Mouse (Mus musculus): Measurements from ENCODE around the gene Fbxo46.

Gene Fbxo46

DNA sequence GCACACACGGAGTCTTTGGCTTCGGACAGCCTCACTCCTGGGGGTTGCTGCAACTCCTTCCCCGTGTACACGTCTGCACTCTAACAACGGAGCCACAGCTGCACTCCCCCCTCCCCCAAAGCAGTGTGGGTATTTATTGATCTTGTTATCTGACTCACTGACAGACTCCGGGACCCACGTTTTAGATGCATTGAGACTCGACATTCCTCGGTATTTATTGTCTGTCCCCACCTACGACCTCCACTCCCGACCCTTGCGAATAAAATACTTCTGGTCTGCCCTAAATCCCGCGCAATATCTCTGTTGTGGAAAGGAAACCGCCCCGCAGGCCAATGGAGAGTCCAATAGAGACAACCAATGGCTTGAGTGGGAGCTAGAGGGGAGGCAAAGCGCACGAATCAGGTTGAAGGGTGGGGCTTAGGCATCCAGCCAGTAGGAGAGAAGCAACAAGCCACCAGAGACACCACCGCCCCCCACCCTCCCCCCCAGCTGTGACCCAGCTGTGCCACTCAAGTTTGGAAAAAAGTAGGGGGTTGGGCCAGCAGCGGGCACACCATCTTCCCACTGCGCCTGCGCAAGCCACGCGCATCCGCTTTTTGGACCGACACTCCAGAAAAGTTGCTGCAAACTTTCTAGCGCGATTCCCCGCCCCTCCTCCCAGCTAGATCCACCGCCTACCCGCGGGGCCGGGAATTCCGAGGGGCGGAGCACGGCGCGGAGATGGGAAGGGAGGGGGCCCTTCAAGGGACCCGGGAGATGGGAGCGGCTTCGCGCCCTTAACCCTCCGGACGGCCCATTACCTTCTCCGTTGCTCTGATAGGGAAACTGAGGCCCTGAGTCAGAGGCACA lies 25.9 kb upstream of the Fbxo46 start:
- peak; percentile 97 to 98 for DNase-seq

DNA sequence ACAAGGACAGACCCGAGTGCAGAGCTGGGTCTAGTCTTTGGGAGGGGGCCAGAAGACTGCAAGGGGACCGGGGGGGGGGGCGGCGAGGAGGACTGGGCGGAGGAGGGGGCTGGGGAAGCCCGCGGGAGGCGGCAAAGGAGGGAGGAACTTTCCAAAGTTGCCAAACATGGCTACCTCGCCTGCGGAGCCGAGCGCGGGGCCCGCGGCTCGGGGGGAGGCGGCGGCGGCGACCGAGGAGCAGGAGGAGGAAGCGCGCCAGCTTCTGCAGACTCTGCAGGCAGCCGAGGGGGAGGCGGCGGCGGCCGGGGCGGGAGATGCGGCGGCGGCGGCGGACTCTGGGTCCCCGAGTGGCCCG lies 25.2 kb upstream of the Fbxo46 start, which contains the start of gene Six5:
Gene Six5, plus strand, starts transcription at position 124 of the 355 bp plus-strand sequence.
- DNase-seq: peak; percentile 47 to 51

DNA sequence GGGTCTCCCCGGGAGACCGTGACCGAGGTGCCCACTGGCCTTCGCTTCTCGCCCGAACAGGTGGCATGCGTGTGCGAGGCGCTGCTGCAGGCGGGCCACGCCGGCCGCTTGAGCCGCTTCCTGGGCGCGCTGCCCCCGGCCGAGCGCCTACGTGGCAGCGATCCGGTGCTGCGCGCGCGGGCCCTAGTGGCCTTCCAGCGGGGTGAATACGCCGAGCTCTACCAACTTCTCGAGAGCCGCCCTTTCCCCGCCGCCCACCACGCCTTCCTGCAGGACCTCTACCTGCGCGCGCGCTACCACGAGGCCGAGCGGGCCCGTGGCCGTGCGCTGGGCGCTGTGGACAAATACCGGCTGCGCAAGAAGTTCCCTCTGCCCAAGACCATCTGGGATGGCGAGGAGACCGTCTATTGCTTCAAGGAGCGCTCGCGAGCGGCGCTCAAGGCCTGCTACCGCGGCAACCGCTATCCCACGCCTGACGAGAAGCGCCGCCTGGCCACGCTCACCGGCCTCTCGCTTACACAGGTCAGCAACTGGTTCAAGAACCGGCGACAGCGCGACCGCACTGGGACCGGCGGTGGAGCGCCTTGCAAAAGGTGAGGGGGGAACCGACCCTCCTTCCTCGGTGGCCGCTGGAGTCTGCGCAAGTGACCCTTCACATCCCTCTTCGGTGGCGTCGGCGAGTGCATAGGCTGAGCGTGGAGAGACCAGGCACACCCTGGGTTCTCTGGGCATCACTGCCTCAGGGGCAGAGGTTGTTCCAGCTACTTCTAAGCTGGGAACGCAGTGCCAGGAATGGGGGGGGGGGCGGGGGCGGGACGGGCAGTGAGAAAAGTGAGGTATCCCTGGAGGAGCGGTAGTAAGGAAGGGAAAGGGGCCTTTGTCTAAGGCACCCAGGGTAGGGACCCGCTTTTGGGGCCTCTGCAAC lies 24.6 kb upstream of the Fbxo46 start:
- peak in 1 of 2 experiments; percentile 58 for DNase-seq

DNA sequence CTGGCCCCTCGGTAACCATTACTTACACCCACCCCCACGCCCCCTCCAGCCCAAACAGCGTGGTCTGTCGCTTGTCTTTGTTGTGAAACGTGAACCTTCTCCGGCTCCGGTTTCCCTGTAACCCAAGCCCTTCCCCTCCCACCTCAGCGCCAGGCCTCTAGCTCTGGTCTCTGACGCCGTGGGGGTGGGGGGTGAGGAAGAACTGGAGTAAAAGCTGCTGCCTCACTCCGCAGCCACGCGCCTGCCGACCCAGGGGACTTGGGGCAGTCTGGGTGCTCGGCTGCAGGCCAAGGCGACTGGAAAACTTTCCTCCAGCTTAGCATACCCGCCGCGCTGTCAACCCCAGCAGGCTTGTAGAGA lies 23.9 kb upstream of the Fbxo46 start:
- peak; percentile 65 to 75 for DNase-seq

DNA sequence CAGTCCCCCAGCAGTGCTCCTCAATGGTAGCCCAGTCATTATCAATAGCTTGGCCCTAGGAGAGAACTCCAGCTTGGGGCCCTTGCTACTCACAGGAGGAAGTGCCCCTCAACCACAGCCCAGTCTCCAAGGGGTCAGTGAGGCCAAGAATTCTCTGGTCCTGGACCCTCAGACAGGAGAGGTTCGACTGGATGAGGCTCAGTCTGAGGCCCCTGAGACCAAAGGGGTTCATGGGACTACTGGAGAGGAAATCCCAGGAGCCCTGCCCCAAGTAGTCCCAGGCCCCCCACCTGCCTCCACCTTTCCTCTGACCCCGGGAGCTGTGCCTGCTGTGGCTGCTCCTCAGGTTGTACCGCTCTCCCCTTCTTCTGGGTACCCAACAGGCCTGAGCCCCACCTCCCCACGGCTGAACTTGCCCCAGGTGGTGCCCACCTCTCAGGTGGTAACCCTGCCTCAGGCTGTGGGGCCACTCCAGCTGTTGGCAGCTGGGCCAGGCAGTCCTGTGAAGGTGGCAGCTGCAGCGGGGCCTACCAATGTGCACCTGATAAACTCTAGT lies 23.2 kb upstream of the Fbxo46 start:
- DNase-seq: no peak

DNA sequence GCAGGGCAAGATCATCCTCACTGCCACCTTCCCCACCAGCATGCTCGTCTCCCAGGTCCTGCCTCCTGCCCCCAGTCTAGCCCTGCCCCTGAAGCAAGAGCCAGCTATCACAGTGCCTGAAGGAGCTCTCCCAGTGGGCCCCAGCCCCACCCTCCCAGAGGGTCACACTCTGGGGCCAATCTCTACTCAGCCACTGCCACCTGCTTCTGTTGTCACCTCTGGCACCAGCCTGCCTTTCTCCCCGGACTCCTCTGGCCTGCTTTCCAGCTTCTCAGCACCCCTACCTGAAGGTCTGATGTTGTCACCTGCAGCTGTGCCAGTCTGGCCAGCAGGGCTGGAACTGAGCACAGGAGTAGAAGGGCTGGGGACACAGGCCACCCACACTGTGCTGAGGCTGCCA lies 22.4 kb upstream of the Fbxo46 start:
- no peak for DNase-seq

DNA sequence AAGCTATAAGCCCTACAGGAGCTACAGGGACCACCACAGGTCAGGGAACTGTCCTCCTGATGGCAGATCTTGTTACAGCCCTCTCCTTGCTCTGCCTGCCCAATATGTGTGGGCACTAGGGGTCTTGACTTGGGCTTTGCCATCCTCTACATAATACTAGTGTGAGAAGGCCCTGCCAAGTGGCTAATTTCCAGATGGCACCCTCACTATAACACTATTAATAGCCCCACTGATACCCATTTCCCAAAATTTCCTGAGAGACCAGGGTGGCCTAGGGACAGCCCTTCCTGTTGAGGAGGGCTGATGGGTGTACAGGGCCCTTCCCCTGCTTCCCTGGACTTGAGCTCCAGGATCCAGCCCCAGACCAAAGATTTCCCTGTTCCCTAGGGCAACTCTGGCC lies 21.8 kb upstream of the Fbxo46 start:
- no peak for DNase-seq

DNA sequence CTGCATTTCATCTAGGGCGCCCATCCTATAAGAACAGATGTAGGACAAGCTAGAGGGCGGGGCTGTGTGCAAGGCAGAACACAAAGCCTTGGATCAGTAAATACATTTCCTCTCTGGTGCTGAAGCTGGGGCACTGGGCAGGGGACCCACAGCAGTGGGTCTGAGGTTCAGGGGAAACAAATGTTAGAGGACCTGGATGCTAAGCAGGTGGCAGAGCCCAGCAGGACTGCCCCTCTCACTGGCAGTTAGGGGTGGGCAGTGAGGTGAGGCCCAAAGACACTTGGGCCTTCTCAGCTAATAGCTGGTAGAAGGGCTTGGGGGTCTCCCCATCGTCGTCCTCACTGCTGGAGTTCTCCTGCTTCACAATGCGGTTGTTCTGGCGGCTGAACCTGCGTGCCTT lies 20.8 kb upstream of the Fbxo46 start:
- no peak for DNase-seq

DNA sequence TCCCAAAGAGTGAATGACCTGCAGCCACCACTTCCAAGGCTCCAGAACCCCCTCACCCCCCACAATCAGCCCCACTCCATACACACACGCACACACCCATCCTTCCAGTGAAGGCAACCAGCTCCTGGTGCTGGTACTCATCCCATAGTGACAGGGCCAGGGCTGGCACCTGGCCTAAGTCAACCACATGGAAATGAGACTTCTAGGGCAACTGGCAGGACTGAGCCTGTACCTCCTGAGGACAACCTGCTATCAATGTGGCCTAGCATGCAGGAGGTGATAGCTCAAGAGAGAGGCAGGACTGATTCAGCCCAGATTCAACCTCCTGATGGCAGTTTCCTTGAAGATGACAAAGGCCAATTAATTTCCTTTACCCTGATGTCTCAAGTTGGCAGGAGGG lies 19.4 kb upstream of the Fbxo46 start:
- DNase-seq: no peak

DNA sequence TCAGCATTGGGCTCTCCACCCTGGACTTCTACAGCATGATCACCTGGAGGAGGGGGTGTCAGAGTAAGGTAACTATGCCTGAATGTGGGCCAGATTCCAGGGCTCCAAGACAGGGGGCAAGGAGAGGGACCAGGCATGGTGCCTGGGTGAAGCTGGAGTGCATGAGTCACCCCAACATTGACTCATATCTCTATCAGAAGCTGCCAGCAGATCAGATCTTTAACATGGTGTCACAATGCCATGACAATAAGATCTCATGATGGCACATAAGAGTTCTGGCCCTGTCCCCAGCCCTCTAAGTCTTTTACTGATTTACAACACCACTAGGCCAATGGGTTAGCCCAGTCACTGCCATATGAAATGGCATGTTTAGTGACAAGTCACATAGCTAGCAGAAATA lies 15.9 kb upstream of the Fbxo46 start:
- DNase-seq: no peak

DNA sequence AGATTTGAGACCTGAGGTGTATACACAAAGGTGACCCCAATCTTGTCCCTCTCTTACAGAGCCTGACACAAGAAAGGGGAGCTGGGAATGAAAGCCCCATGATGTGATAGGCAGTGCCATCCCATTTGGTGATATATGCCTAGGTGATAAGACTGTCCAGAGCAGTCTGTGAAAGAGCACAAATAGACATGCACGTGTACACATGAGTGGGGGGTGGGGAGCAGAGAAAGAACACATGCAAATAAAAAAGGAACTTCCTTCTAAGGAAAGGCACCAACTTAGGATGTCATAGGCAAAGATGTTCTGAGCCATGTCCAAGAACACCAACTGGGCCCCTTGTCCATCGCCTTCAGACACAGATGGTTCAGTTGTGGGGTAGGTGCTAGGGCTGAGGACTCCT lies 15.2 kb upstream of the Fbxo46 start:
- DNase-seq: no peak

DNA sequence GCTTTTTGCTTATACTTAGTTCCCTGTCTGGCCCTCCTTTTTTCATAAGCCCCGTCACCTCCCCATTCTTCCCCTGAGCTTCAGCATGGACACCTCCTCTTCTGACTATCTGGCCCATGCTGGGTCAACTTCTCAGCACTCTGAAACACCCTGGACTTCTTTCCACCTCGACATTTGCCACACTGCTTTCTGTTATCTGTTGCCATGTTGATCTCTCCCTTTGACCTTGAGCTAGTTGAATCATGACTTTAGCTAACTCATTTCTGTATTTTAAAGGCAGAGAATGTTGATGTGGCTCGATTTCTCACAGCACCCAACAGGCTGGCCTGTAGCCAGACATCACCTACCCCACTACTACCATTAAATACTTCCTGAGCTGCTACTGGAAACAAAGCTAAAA lies 12.2 kb upstream of the Fbxo46 start:
- no peak for DNase-seq

DNA sequence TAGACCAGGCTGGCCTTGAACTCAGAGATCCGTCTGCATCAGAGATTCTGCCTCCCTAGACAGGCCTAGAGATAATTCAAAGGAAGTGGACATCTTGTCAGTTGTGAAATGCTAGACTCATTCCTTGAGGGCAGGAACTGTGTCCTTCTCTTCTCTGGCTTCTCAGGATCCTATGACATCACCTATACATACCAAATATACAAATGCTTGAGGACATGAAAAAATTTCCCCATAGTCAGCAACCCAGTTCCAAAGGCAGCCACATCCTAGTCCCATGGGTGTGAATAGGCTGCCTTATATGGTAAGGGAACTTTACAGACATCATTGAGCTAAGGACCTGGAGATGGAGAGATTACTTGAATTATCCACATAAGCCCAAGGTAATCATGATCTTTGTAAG lies 10.1 kb upstream of the Fbxo46 start:
- no peak for DNase-seq

DNA sequence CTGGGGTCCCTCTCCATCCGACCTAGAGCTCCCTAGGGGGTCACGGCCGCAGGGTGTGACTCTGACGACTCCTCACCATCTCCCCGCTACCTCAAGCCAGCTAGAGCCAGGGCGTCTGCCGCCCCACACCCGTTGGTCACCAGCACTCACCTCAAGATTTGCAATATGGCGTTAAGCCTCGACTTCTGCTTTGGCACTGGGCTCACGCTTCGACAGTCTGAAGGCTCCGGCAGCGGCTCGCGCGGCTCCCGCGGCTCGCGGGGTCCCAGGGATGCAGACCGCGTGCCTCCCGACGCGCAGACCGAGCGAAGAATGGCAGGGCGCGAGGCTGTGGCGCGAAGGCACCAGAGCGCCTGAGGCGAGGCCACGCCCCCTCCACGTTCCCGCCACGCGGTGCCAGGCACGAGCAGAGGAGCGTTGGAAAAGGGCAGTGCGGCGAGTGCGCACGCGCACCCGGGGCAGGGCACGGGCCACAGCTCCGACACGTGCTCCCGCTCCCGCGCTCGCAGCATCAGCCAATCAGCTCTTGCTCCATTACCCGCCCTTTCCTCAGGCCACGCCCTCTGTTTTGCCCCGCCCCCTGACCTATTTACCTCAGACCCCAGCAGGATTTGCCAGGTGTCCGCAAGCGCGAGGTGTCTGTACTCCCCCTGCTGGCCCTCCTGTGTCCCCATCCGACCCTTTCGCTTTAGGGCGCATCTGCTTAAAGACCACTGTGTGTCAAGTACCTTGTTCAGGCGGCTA lies 1.5 kb upstream of the Fbxo46 start, which contains the start of gene Gm4969:
Gene Gm4969, minus strand, starts transcription at position 341 of the 744 bp plus-strand sequence.
- DNase-seq: peak; percentile 39 to 56

DNA sequence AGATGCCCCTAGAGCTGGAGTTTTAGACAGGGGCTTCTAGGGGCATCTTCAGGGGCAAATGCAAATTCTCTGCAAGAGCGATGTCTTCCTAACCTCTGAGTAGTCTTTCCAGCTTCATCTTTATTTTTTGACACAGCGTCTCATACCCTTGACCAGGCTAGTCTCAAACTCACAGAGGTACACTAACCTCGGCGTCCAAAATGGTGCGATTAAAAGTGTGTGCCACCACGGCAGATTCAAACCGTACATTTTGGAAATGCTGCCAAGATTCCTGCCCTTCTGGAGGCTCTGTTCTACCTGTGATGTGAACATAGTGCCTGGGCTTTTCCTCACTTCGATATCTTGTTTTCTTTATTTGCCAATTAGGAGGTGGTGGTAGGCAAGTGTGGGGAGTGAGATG lies 576 bp upstream of the Fbxo46 start:
- no peak for DNase-seq

DNA sequence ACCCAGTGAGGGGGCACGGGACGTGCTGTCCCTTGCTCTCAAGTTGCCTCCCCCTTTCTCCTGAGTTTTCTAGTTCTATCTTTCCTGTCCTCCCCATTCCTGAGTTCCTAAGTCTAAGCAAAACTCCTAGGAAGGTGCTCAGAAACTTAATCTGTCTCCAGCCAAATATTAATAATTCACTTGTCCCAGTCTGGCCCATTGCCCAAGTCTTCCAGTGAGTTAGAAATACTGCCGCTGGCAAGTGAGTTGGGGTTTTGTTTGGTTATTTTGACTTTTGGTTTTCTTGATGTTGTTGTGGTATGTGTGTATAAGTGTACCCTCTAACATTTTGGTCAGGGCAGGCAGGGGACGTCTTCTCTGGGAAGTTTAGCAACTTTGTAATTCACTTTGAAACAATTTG lies 2.0 kb downstream of the Fbxo46 start:
- DNase-seq: no peak

DNA sequence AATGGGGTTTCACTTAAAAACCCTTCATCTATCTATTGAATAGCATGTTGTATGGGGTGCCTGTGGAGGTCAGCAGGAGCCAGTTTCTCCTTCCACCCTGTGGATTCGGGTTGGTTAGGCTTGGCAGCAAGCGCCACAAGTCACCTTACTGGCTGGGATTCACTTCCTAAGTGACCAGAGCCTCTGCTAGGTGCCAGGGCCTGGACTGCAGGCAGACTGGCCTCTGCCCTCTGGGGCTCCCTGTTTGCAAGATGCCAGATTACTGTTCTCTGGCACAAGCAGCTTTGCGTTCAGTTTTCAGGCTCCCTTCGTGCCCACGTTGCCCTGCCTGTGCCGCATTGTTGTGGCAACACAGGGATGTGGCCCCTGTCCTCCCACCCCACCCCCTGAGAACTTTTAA lies 5.1 kb downstream of the Fbxo46 start:
- DNase-seq: no peak

DNA sequence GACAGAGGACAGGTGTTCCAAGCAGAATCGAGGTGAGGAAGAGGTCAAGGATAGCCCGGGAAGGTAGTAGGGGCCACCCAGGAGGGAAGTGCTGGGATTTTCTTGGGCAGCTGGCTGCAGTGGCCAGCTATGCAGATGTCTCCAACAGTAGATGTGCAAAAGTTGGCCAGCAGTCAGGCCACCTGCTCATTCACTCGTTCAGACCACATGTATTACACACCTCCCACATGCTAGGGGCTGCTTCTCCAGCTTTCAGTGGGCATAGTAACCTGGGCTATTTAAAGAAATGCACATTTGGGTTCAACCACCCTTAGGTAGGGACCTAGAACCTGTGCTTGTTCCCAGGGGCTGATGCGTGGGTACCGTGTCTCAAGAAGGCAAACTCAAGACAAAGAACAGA lies 8.1 kb downstream of the Fbxo46 start:
- DNase-seq: no peak

DNA sequence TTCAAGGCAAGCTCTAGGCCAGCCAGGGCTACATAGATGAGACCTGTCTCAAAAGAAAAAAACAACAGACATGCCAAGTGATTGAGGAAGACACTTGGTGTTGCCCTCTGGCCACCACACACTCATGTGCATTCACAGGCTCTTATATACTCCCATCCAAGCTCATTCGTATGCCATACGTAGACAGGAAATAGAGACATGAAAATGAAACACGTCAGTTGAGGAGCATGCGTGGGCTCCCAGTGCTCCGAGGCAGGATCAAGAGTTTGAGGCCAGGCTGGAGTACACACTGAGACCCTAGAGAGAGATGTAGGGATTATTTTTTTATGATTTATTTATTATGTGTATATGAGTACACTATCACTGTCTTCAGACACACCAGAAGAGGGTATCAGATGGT lies 9.7 kb downstream of the Fbxo46 start:
- no peak for DNase-seq

DNA sequence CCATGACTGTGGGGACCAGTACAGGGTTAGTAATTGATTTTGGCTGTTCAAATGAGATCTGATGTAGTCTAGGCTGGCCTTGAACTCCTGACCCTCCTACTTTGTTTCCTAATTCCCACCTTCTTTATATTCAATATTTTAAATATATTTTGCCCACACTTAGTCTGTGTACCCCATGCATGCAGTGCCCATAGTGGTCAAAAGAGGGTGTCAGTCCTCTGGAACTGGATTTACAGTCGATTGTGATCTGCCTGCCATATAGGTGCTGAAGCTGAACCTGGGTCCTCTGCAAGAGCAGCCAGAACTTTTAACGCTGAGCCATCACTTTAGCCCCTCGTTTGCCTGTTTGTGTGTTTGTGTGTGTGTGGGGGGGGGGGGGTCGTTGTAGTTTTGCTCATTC lies 11.0 kb downstream of the Fbxo46 start:
- DNase-seq: no peak

DNA sequence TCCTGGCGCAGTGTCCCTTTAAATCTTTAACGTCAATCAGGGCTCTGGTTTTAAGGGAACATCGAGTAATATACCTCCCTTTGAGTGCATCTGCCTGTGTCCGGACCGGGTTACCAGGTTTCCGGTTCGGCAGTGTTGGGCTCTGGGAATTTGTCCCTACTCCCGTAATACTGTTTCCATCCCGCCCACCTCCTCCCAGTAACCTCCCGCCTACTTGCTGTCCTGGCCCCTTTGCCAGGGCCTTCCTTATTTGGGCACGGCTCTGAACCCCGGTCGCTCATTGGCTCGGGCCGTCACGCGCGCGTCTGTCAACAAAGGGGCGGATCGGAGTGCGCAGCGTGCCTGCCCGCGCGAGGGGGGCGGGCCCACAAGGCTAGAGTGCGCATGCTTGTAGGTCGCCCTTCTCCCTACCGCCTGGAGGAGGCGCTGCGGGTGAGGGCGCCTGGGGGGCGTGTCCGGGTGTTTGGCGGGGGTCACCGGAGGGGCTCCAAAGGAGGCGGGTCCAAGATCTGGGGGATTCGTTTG lies 11.7 kb downstream of the Fbxo46 start:
- DNase-seq: peak; percentile 98 to 99

DNA sequence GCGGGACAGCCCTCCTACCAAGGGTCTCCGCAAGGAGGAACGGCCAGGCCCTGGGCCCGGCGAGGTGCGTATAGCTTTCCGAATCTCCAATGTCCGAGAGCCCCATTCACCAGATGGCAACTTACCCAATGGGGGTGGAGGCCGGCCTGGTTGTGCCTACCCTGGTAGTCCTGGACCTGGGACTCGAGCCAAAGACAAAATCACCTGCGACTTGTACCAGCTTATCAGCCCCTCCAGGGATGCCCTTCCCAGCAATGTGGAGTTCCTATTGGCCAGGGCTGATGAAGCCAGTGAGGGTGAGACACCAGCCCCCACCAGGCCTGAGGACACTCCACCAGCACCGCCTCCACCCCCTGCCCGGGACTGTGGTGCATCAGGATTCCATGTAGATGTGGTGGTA lies 16.5 kb downstream of the Fbxo46 start:
- no peak for DNase-seq
